Mouse (Mus musculus) adrenal gland, adult 8-10 months (tissue): ENCODE measurements around the gene Prickle4. TPM values are rescaled to one million over a fixed set of nuclear protein-coding genes. Genes with fewer than 3 reads are reported as not detected.
A peak's percentile ranks its signal among the peaks of the same experiment; 100 is the strongest.

Experiments
- DNase-seq: peaks from one replicate; pipeline ENCODE4 v3.0.0; 2022
- total RNA-seq, 4 experiments: library from RNA; stranded (reverse); gene quantifications; 2 replicates each; pipeline ENCODE4 v1.2.4; 2022

The Prickle4 gene
- 1 to 10 TPM; 2.4 to 4.5 (median 3.1) TPM for total RNA-seq

DNA sequence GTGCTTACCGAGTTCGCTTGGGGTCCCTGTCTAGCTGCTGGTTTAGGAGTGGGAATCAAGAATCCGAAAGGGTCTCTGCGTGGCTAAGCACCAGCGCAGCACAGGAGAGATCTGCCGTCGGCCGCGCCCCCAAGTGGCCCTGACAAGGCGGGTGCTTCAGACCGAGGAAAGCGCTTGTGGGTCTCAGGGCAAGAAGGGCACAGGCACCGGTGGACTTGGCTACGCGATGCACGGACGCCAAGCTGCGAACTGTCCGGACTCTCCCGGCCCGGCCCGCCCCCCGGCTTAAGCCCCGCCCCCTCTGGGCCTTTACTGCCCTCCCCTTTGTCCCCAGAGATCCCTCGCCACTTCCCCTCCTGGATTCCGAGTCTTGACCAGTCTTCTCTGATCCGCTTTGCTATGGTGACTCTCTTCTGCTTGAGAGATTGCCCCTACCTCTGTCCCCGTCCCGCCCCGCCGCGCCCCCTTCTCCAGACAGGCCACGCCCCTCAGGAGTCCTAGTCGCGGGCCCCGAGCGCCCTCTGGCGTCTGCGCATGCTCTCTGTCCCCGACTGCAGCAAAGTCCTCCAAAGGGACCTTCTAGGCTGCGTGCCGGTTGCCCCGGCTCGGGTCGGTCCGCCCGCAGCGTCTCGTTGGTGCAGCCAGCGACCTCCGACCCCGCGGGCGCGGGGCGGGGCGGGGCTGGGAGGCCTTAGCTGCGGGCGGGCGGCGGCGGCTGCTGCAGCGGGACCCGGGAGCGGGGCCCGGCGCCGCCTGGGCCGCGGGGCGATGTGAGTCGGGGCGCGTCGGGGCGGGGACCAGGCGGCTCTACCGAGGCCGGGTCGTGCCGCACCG lies at the start of gene Prickle4:
Prickle4 (minus strand) TSS at position 234 of the 834 bp plus-strand sequence.
- peak; percentile 97 for DNase-seq

DNA sequence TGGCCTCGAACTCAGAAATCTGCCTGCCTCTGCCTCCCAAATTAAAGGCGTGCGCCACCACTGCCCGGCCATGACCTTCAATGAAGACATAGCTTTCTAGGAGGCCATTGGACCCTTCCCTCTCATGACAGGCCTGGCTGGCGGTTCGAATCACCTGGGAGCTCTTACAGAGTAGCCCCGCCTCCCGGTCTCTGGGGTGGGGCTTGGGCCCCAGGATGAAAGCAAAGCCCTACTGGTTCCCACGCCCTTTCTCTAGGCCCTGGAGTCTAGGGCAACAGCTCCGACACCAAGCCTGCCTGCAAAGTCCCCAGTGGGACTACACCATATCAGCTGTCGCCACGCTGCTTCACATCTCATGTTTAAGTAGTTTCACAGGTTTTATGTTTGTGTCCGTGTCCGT lies 49.5 kb upstream of the Prickle4 start:
- DNase-seq = no peak

DNA sequence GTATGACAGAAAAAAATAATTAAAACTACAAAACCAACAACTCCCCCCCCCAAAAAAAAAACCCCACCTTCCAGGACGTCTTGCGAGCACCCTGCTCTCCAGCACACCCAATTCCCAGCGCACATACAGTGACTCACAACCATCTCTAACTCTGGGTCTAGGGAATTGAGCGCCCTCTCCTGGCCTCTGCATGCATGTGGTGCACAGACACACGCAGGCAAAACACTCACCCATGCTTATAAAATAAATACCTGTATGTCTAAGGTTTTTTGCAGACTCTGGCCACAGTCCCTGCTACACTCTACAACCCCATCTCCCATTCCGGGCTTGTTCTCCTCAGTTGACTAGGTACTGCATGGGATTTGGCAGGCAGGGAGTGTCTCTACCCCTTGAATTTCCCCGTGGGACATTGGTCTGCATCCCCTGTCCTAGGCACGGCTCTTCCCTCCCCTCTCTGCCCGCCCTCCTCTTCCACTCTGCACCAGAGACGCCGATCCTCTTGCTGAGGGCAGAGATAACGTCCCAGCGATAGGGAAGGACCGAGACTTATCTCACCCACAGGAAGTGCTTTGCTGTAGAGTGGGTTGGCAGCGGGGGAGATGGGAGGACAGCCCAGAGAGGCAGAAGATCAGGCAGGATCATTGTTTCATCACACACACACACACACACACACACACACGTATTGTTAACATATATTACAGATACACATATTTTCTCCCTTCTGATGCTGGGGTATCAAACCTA lies 48.6 kb upstream of the Prickle4 start:
- DNase-seq = no peak

DNA sequence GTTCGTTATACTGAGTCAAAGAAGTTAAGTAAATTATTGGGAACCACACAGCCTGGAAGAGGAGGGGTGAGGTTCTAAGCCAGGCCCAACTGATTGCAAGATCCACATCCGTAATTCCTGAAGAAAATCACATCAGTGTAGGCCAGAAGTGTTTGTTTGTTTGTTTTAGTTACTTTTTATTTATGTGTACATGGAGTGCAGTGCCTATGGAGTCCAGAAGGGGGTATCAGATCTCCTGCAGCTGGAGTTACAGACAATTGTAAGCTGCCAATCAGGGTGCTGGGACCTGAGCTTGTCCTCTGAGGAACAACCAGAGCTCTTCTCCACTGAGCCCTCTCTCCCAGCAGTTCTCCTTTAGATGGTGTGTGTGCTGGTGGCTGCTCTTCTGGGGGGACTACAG lies 45.6 kb upstream of the Prickle4 start:
- DNase-seq = no peak

DNA sequence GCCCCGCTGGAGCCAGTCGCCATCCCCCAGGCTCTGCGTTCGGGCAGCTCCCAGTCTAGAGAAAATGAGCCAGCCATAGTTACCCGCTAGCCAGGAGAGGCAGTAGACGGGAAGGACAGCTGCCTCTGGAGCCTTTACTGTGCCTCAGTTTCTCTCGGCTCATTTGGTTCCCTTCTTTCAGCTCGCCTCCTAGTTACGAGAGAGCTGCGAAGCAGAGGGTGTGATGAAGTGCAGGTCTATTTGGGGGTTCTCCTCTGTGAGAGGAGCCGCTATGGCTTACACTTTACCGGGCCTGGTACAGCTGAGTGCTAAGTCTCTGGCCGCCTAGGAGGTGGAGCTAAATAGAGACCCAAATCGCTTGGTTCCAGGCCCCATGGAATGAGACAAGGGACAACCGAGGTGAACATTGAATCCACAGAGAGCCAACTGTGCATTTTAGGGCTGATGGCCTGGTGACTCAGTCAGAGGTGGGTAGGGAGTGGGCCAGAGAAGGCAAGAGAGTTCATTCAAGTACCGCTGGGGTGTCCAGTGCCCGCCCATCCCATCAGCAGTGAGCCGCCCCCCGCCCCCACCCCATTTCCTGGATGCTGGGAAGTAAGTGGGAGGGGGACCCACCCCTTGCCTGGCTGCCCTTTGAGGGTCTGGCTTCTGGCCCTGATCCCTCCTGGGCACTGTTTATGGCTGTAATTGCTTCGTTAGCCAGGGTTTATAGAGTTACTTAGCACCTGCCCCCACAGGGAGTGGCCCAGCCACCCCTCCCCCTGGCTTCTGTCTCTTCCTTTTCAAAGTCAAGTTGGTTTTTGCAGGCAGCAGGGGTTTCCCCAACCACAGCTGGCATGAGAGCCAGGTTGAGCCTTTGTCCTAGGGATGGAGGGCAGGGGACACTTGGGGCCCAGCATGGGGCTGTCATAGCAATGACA lies 44.6 kb upstream of the Prickle4 start:
- no peak for DNase-seq

DNA sequence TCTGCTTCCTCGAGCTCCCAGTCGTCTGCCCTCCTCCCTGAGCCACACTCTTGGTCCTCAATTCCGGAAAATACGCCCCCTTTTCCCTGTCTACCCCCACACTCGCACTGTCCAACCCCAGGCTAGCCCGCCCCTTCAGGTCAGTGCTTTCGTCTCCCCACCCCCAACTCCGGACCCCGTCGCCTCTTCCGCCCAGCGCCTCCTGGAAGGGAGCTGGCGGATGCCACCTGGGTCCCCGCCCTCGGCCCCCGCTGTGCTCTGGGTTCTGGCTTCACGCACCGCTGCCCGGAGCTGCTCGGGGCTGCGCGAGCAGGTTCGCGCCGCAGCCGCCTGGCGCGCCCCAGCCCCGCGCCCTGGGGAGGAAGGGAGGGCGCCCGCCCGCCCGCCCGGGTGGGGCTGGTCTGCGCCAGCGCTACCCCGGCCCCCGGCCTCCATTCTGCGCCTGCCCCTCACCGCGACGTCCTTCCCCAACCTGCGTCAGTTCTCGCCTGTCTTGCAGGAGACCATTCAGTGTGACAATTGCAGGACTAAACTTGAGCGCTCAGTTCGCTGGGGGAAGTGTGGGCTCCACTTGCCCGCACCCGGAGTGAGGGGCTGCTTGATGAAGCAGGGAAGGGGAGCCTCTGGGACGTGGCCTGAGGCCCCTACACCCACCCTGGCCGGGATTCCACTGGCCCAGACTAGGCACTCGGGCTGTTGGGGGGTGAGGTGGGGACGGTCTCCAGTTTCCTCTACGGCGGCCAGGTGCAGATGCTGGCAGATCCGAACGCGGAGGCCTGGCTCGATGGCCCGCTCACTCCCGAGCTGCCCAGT lies 43.7 kb upstream of the Prickle4 start:
- DNase-seq = peak; percentile 45

DNA sequence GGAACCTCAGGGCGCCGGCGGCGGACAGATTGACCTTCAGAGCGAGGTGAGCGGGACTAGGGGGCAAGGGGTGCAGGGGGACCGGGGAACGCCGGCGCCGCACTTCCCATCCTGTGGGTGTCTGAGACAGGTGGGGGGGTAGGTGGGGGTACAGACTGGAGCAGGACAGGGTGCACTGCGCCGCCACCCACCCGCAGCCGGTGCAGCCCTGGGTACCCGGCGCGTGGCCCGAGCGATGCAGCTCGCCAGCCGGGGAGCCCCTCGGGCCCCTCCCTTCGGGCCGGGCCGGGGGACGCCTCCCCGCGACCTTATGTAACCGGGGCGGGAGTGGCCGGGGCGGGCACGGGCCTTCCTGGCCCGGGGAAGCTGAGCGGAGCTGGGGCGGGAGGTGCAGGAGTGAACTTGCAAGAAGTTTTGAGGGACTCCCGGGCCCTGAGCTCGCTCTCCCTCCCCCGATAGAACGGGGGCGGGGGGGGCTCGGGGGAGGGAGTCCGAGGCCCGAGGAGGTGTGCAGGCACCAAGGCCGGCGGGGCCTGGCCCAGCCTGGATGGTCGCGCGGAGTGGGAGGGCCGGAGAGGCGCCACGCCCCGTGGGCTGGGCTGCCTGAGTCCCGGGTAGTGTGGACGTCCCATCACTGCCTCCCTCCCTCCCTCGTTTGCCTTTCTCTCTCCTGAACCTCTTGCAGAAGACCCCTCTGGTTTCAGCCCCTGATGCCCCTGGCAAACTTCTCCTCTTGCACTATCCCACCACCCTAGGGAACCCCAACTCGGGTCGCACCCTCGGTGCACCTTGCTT lies 42.9 kb upstream of the Prickle4 start:
- peak; percentile 89 for DNase-seq

DNA sequence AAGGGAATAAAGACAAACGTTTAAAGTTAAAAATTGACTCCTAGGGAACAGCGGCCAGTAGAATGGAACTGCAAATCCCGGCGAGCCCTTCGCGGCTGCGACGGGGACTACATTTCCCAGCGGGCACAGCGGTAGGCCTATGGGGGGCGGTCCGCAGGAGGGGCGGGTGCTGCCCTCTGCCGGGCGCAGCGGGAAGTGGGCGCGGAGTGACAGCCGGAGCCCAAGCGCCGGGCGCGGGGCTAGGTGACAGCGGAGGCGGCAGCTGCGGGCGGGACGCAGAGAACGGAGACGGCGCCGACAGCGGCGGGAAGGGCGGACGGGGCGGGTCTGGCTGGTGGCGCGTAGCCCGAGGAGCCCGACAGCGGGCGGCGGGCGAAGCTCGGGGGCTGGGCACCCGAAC lies 42.3 kb upstream of the Prickle4 start, which contains the start of gene Tfeb:
Tfeb (plus strand) TSS at position 175 of the 400 bp plus-strand sequence.
- peak; percentile 92 for DNase-seq

DNA sequence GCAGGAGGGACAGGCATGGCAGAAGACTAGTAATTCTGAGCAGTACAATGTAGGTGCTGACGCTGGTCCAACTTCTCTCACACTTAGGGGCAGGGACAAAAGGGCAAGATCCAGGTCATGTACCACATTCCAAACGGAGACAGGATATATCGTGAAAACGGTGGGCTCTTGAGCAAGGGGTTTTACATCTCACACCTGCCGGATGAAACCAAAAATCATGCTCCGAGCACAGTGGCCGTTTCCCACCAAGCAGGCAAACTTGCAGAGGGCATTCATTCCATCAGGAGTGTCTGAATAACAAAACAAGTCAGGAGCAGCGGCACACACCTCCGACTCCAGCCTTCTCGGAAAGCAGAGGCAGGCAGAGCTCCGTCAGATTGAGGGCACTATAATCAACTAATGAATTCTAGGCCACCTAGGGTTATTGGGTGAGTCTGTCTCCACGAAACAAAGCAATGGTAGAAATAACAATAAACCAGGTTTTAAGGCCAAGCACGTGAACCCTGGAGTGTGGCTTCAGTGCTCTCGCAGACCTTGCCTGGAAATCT lies 41.1 kb upstream of the Prickle4 start:
- no peak for DNase-seq

DNA sequence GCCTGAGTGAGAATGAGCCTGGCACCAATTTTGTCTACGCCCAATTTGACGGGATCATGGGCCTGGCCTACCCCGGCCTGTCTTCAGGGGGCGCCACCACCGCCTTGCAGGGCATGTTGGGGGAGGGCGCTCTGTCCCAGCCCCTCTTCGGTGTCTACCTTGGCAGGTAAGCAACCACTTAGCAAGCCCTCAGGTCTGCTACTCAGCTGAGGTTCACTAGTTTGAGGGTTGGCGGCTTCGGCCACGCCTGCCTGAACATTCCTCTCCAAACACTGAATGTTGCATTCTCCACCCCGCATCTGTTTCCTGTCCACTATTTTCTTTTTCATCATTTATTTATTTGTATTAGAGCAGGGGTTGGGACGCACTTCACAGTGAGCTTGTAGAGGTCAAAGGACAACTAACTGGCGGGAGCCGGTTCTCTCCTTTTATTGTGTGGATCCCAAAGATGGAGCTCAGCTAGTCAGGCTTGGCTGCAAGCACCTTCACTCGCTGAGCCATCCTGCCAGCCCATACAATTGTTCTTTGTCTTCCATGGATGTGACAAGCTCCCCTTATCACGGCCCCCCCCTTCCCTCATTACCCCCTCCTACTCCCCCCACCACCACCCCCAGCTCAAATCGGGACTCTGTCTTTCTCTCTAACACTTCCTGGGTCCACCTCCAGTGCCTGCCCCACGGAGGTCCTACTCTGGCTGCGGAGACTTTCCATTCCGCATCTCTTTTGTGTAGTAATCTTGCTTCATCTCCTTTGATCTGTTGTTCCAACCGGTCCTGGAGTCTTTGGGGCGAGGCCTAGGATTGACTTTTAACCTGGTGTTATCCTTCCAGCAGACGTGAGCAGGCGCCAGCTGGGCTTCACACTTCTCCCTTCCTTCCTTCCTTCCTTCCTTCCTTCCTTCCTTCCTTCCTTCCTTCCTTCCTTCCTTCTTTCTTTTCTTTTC lies 36.4 kb upstream of the Prickle4 start:
- DNase-seq = no peak

DNA sequence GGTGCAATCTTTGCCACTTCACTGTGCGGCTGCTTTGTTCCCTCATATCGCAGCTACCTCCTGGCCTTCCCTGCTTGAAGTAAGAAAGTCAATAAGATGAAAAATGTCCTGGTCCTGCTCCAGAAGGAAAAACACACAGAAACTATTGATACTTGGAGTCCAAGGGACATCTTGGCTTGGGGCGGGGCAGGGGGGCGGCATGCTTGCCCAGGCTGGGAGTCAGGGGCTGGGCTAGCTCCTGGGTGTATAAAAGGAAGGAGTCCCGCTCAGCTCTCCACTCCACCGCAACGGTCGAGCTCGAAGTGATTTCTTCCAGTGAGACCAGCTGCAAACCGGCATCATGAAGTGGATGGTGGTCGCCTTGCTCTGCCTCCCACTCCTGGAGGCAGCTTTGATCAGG lies 32.0 kb upstream of the Prickle4 start, which contains the start of gene Pgc:
Pgc (plus strand) TSS at position 277 of the 400 bp plus-strand sequence.
- DNase-seq = no peak

DNA sequence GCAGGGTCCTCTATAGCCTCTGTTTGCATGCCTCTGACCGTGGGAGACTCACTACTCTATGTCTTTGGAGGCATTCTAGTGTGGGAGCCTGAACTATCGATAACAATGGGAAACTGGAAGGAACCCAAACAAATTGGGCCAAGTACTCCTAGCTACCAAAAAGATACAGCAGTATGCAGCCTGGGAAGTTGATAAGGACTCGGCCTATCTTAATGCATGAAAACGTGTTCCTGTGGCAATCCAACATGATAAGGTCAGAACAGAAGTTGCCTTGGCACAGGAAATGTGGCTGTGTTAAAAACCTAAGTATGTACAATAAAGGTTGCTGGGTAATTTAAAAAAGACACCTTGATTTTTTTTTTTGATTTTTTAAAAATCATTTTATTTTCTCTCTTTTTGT lies 26.6 kb upstream of the Prickle4 start:
- no peak for DNase-seq

DNA sequence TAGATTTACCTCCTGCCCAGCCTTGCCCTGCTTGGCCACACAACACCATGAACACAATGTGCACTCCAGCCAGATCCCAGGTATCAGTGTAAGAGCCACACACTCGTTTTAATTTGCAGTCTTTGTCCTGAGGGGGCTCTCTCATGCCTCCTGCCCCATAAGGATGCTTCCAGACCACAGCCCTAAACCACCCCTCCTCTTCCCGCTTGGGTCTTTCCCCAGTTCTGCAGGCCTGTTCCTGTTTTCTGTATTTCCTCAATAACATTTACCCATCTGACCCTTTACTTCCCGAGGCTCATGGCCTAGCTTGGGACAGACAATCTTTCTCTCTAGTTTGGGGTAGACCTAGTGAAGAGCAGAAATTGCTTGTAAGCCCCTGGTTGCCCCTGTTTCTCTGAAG lies 20.5 kb upstream of the Prickle4 start:
- DNase-seq = no peak

DNA sequence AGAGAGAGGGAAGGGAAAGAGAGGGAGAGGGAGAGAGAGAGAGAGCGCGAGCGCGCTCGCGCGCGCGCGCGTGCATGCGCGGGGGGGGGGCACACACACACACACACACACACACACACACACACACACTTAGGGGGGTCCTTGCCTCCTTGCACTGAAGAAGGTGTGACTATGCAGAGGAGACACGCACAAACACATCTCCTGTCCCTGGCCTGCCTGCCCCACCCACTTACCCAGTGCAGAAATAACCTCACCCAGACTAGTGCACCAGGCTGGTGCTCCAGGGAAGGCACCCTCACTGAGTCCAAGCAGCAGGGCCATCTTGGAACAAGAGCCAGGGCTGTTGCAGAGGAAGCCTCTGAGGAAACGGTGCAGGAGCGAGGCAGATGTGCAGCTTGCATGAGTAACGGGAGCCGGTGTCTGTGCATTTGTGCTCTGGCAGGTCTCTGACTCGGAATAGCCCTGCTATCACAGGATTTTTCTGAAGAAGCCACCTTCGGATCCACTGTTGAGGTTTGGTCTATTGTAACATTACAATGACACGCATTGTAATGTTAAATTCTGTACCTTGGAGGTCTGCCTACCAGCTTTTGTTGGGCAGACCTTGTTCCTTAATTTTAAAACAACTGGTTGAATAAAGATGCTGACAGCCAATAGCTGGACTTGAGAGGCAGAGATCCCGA lies 18.5 kb upstream of the Prickle4 start:
- DNase-seq = no peak

DNA sequence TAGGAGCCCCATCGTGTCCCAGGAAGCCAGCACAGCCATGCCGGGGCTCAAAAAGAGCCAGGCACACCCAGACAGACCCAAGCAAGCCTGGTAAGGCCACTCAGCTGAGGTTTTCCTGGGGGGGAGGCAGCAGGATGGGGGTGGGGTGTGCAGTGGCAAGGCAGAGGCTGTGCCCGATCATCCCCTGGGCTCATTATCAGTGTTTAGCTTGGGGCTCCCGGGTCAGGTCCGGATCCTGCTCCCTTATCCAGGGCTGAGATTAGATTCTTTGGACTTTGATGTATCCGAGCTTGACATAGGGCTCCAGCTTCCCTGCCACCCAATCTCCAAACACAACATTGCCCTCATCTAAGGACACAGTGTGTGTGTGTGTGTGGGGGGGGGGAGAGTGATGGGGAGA lies 17.3 kb upstream of the Prickle4 start:
- DNase-seq = no peak

DNA sequence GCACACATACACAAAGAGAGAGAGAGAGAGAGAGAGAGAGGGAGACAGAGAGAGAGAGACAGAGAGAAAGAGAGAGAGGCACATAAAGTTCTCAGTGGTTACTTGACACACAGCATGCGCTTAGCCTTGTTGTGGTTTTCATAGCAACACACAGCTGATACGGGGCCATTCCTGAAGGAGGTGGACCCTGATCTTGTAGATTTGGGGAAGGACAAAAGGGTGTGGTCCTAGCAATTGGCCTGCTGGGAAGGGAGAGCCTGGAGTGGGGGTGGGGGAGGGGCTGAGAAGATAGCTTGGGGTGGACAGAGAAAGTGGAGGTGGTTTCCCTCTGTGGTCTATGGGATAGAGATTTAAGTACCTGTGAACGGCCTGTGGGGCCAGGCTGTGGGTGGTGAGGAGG lies 15.5 kb upstream of the Prickle4 start:
- DNase-seq = no peak

DNA sequence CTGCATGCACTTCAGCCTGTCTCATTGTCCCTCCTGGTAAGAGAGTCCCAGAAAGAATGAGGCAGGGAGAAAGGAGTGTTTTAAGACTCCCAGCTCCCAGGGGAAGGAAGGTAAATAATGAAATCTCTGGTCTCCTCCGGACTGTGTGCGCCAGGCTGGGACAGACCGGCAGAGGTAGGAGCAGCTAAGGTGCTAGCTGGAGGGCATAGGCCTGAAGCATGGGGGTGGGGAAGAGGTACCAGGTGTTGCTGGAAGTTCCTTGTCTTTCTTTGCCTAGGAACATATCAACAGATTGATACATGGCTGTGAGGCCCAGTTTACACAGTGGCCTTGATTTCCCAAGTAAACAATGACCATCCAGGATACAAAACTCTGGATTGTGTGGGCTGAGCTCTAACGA lies 14.4 kb upstream of the Prickle4 start:
- DNase-seq = no peak

DNA sequence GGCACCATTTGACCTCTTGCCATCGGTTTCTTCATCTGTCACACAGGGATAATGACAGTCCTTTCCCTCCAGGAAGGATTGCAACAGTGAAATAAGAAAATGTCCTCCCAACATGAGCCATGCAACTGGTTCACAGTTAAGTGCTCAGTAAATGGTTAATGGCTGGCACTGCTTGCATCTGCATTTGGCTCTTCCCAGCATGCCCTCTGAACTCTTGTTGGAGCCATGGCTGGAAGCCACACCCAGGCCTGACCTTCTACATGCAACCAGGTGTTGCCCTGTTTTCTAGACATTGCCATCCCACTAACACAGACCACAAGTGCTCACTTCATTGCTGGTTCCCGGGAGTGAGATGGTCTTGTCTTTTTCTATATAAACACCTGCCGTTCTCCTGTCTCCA lies 13.4 kb upstream of the Prickle4 start:
- no peak for DNase-seq

DNA sequence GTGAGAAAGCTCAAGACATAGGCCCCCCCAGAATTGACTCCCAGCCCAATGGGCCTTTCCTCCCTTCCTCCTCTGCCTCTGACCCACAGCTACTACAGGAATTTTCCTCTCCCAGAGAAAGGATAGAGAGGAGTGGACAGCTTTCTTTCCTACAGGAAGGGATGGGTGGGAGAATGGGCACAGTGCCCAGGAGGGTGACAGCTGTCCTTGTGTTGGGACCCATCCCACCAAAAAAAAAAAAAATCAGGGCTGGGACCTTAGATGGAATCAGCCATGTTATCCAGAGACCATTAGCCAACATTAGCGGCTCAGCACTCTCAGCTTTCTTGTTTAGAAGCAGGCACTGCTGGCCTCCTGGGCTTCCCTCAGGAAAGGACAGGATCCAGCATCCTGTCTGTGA lies 11.7 kb upstream of the Prickle4 start:
- no peak for DNase-seq
